Mouse (Mus musculus): ENCODE measurements around the gene Lgr4.

DNA sequence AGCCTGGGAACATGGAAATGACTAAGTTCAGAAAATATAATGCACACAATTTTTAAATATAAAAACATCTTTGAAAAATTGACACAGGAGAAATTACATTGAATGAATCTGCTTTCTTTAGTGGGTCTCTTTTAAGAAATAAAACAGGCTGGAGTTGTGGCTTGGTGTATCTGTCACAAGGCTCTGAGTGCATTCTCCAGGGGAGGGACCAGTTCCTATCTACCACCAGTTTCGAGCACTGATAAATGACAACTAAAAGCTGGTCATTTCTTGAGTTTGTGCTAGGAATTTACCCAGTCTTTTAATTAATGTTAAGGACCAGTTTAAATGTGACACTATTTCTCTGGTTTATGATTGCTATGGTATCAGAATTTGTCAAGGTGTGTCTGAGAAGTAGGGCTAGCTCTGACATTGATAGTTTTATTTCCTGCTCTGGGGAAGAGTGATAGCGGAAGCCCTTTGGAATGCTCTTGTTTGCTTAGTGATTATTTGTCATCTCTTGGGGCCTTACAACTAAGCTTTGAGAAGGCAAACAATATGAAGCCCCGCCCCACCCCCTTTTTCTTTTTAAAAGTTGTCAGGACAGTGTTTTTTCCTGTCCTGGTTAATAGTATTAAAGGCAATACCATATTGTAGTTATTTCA lies 88.3 kb downstream of the Lgr4 start:
- no peak for TF ChIP-seq CTCF (IDR thresholded peaks at IDR 0.05; ENCODE audit: low read depth)
- no peak for TF ChIP-seq EP300 (IDR thresholded peaks at IDR 0.05; ENCODE audit: low read depth)
